Mouse (Mus musculus) myocyte (in vitro differentiated cells): ENCODE measurements around the gene Pls1.

Source experiments
- E2F4 ChIP-seq: IDR thresholded peaks from one replicate; pipeline ENCODE4 v1.6.1; 2011; ENCODE audit warnings: mild to moderate bottlenecking, control low read depth, moderate library complexity; ENCODE audit not compliant: insufficient read depth
- MAX ChIP-seq: IDR thresholded peaks from one replicate; pipeline ENCODE4 v1.6.1; 2011; ENCODE audit warnings: low read depth, mild to moderate bottlenecking, control low read depth
- POLR2A ChIP-seq: IDR thresholded peaks from one replicate; pipeline ENCODE4 v1.6.1; 2011; ENCODE audit warnings: low read depth, mild to moderate bottlenecking, control low read depth, moderate library complexity; ENCODE audit not compliant: insufficient read length
- SRF ChIP-seq: IDR thresholded peaks from one replicate; pipeline ENCODE4 v1.6.1; 2011; ENCODE audit warnings: low read depth; ENCODE audit not compliant: control insufficient read depth, insufficient read length
- USF1 ChIP-seq: IDR thresholded peaks from one replicate; pipeline ENCODE4 v1.6.1; 2011; ENCODE audit warnings: low read depth, mild to moderate bottlenecking, control low read depth, moderate library complexity

DNA sequence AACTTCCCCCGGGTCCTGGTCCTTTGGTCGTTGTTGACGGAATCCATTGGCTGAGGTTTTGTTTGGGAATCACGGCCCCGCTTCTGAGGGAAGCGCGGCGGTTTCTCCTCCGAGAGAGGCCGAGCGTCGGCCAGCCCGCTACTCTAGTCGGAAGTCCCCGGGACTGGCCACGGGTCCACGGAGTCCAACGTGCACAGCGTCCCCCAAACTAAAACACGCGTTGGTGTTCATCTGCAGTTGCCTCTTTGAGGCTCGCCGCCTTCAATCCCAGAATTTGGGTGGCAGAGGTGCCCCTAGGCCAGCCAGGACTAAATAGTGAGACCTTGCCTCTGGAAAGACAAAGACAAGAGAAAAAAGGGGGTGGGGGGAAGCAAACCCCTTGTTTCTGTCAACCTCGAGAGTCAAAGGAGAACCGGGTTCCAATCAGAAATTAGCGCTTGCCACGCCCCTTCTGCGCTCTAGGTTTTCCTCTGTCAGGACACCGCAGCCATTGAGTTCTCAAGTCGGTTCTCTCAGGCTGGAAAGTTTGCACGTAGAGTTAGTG is 13.0 kb upstream of the Pls1 start:
- TF ChIP-seq SRF = no peak
- TF ChIP-seq USF1 = no peak
- no peak for TF ChIP-seq POLR2A
- no peak for TF ChIP-seq E2F4
- no peak for TF ChIP-seq MAX
